Mouse (Mus musculus): ENCODE results near the gene Tapbpl. TPM values are rescaled to one million over a fixed set of nuclear protein-coding genes. Genes with fewer than 3 reads are reported as not detected.
A peak's percentile ranks its signal among the peaks of the same experiment; 100 is the strongest.

The Tapbpl gene
- polyA plus RNA-seq, 1 experiment from 2014 or later, result 3.3 TPM

GRCm38 (mm10) chr6:125190816-125191215 is 40.8 kb downstream of the Tapbpl start:
- Histone ChIP-seq H3K27ac (replicated peaks; ENCODE audit: low read depth, low read length) (peak overlapping the region; percentile 99), H3K27me3 (ENCODE audit: control insufficient read depth, insufficient read depth, low read length) (no peaks in the 10 kb centered on the region), H3K4me1 (ENCODE audit: control insufficient read depth, insufficient read depth, low read length) (peaks cover 13% of the 10 kb centered on the region; the same call in 1 of the 2 replicates), H3K36me3 (ENCODE audit: control insufficient read depth, insufficient read depth, low read length) (peaks cover 54% of the 10 kb centered on the region), H3K9me3 (ENCODE audit: control insufficient read depth, low read length) (no peaks in the 10 kb centered on the region), H3K4me3 (replicated peaks; ENCODE audit: low read depth, low read length) (peak overlapping the region; percentile 69), H3K4me2 (ENCODE audit: low read length) (peak overlapping the region; percentile 71), H3K9ac (replicated peaks; ENCODE audit: low read length) (peak overlapping the region; percentile 62)
- ATAC-seq (ENCODE audit: low FRiP score, low TSS enrichment), result no peak
- DNase-seq, result peak; percentile 14

GRCm38 (mm10) chr6:125186203-125186602 is 45.5 kb downstream of the Tapbpl start:
- H3K9ac ChIP-seq (replicated peaks; ENCODE audit: low read length), result no peak overlapping the region
- DNase-seq (no peak), ATAC-seq (ENCODE audit: low FRiP score, low TSS enrichment) (no peak)
- H3K4me2 ChIP-seq (ENCODE audit: low read length), result no peak overlapping the region
- peaks cover 81% of the 10 kb centered on the region for H3K36me3 ChIP-seq (ENCODE audit: control insufficient read depth, insufficient read depth, low read length)
- 0 out of 2 replicates have a peak, but pooled peaks cover 3% of the 10 kb centered on the region for H3K4me1 ChIP-seq (ENCODE audit: control insufficient read depth, insufficient read depth, low read length)
- H3K27me3 ChIP-seq (ENCODE audit: control insufficient read depth, insufficient read depth, low read length), result no peaks in the 10 kb centered on the region
- 95% methylated on average over 10 of the region's 10 CpGs for WGBS
- no peaks in the 10 kb centered on the region for H3K9me3 ChIP-seq (ENCODE audit: control insufficient read depth, low read length)
- no peak overlapping the region for H3K27ac ChIP-seq (replicated peaks; ENCODE audit: low read depth, low read length)
- H3K4me3 ChIP-seq (replicated peaks; ENCODE audit: low read depth, low read length), result no peak overlapping the region

- DNase-seq, result no peak
- Histone ChIP-seq H3K9ac (replicated peaks; ENCODE audit: low read length) (no peak overlapping the region), H3K9me3 (ENCODE audit: control insufficient read depth, low read length) (no peaks in the 10 kb centered on the region), H3K4me2 (ENCODE audit: low read length) (no peak overlapping the region), H3K4me1 (ENCODE audit: control insufficient read depth, insufficient read depth, low read length) (no peaks in the 10 kb centered on the region), H3K27me3 (ENCODE audit: control insufficient read depth, insufficient read depth, low read length) (no peaks in the 10 kb centered on the region), H3K36me3 (ENCODE audit: control insufficient read depth, insufficient read depth, low read length) (peaks cover 96% of the 10 kb centered on the region), H3K4me3 (replicated peaks; ENCODE audit: low read depth, low read length) (no peak overlapping the region), H3K27ac (replicated peaks; ENCODE audit: low read depth, low read length) (no peak overlapping the region)
- no peak for ATAC-seq (ENCODE audit: low FRiP score, low TSS enrichment)
- WGBS, result 63% methylated on average over 5 of the region's 5 CpGs
Observed at GRCm38 (mm10) chr6:125182133-125182532, 49.5 kb downstream of the Tapbpl start.

GRCm38 (mm10) chr6:125179601-125180000 is 52.1 kb downstream of the Tapbpl start:
- Histone ChIP-seq H3K27ac (replicated peaks; ENCODE audit: low read depth, low read length) (no peak overlapping the region), H3K4me3 (replicated peaks; ENCODE audit: low read depth, low read length) (no peak overlapping the region), H3K9me3 (ENCODE audit: control insufficient read depth, low read length) (no peaks in the 10 kb centered on the region), H3K4me2 (ENCODE audit: low read length) (no peak overlapping the region), H3K4me1 (ENCODE audit: control insufficient read depth, insufficient read depth, low read length) (no peaks in the 10 kb centered on the region), H3K36me3 (ENCODE audit: control insufficient read depth, insufficient read depth, low read length) (peaks cover 96% of the 10 kb centered on the region), H3K9ac (replicated peaks; ENCODE audit: low read length) (no peak overlapping the region), H3K27me3 (ENCODE audit: control insufficient read depth, insufficient read depth, low read length) (no peaks in the 10 kb centered on the region)
- WGBS, result 93% methylated on average over 7 of the region's 7 CpGs
- ATAC-seq (ENCODE audit: low FRiP score, low TSS enrichment), result no peak
- DNase-seq, result no peak

DNA sequence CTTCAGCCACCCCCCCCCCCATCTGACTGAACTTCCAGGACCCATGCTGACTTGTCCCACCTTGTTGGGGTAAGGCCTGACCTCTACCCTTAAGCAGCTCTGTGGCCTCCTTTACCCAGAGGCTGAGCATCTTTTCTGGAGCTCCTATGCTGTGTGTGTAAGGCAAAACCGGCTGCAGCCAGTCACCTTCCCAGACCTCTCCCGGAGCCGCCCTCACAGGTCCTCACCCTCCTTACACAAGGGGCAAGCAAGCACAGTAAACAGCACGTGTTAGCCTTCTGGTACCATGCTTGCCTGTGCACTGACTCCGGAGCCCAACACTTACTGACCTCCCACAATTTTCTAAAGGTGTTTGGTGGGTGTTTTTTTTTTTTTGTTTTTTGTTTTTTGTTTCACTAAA is 56.2 kb downstream of the Tapbpl start:
- Histone ChIP-seq H3K4me1 (ENCODE audit: control insufficient read depth, insufficient read depth, low read length) (no peaks in the 10 kb centered on the region), H3K9ac (replicated peaks; ENCODE audit: low read length) (no peak overlapping the region), H3K9me3 (ENCODE audit: control insufficient read depth, low read length) (no peaks in the 10 kb centered on the region), H3K36me3 (ENCODE audit: control insufficient read depth, insufficient read depth, low read length) (peaks cover 98% of the 10 kb centered on the region), H3K4me3 (replicated peaks; ENCODE audit: low read depth, low read length) (no peak overlapping the region), H3K4me2 (ENCODE audit: low read length) (no peak overlapping the region), H3K27ac (replicated peaks; ENCODE audit: low read depth, low read length) (no peak overlapping the region), H3K27me3 (ENCODE audit: control insufficient read depth, insufficient read depth, low read length) (no peaks in the 10 kb centered on the region)
- WGBS, result 91% methylated on average over 5 of the region's 5 CpGs
- no peak for DNase-seq
- ATAC-seq (ENCODE audit: low FRiP score, low TSS enrichment), result no peak

Small RNA genes lying within 50 kb of the gene (microRNA-seq; reads per million reads assigned to microRNA genes)
- 0.59 reads per million for gene Mir3098
- not detected for gene Mir8113

Other genes starting within 250 kb of the Tapbpl start
- gene Pianp, start 235.2 kb downstream of the Tapbpl start, polyA plus RNA-seq (2014; fragmentation: Nextera tagmentation; extraction: Ambion mirVana), result 43.2 and 57.1 TPM in 2 replicates
- 13.7 and 16.2 TPM in 2 replicates for gene Zfp384, start 222.7 kb downstream of the Tapbpl start, polyA plus RNA-seq (2014; fragmentation: Nextera tagmentation; extraction: Ambion mirVana)
- gene Ing4, start 192.1 kb downstream of the Tapbpl start, polyA plus RNA-seq (2014; fragmentation: Nextera tagmentation; extraction: Ambion mirVana), result 132 and 144 TPM in 2 replicates
- 16.3 and 16.7 TPM in 2 replicates for gene Acrbp, start 182.2 kb downstream of the Tapbpl start, polyA plus RNA-seq (2014; fragmentation: Nextera tagmentation; extraction: Ambion mirVana)
- 0.45 and 0.77 TPM in 2 replicates for gene Lpar5, start 163.9 kb downstream of the Tapbpl start, polyA plus RNA-seq (2014; fragmentation: Nextera tagmentation; extraction: Ambion mirVana)
- 70.7 and 90.6 TPM in 2 replicates for gene Chd4, start 135.9 kb downstream of the Tapbpl start, polyA plus RNA-seq (2014; fragmentation: Nextera tagmentation; extraction: Ambion mirVana)
- 42.7 and 46.3 TPM in 2 replicates for gene Nop2, start 100.0 kb downstream of the Tapbpl start, polyA plus RNA-seq (2014; fragmentation: Nextera tagmentation; extraction: Ambion mirVana)
- gene Iffo1, start 86.6 kb downstream of the Tapbpl start, polyA plus RNA-seq (2014; fragmentation: Nextera tagmentation; extraction: Ambion mirVana), result 15.8 and 18.2 TPM in 2 replicates
- gene Gapdh, start 65.4 kb downstream of the Tapbpl start, polyA plus RNA-seq (2014; fragmentation: Nextera tagmentation; extraction: Ambion mirVana), result 1,501 and 1,547 TPM in 2 replicates
- 40.6 and 50.3 TPM in 2 replicates for gene Ncapd2, start 40.2 kb downstream of the Tapbpl start, polyA plus RNA-seq (2014; fragmentation: Nextera tagmentation; extraction: Ambion mirVana)
- 128 and 141 TPM in 2 replicates for gene Mrpl51, start 40.1 kb downstream of the Tapbpl start, polyA plus RNA-seq (2014; fragmentation: Nextera tagmentation; extraction: Ambion mirVana)
- gene Vamp1, start 16.3 kb downstream of the Tapbpl start, polyA plus RNA-seq (2014; fragmentation: Nextera tagmentation; extraction: Ambion mirVana), result 5.5 and 10.6 TPM in 2 replicates
- 1.1 and 1.9 TPM in 2 replicates for gene Cd27, start 5.2 kb upstream of the Tapbpl start, polyA plus RNA-seq (2014; fragmentation: Nextera tagmentation; extraction: Ambion mirVana)
- not detected in 2 replicates for gene Tuba3a, start 54.2 kb upstream of the Tapbpl start, polyA plus RNA-seq (2014; fragmentation: Nextera tagmentation; extraction: Ambion mirVana)
- gene Ltbr, start 82.0 kb upstream of the Tapbpl start, polyA plus RNA-seq (2014; fragmentation: Nextera tagmentation; extraction: Ambion mirVana), result 10.2 and 13.9 TPM in 2 replicates
- 0.51 and 0.76 TPM in 2 replicates for gene Scnn1a, start 88.8 kb upstream of the Tapbpl start, polyA plus RNA-seq (2014; fragmentation: Nextera tagmentation; extraction: Ambion mirVana)
- 6.8 and 13.4 TPM in 2 replicates for gene Tnfrsf1a, start 117.5 kb upstream of the Tapbpl start, polyA plus RNA-seq (2014; fragmentation: Nextera tagmentation; extraction: Ambion mirVana)
- 0.08 TPM in 1 of 2 replicates, not detected in the other for gene Plekhg6, start 148.9 kb upstream of the Tapbpl start, polyA plus RNA-seq (2014; fragmentation: Nextera tagmentation; extraction: Ambion mirVana)

Data from midbrain, embryonic 14.5 days (tissue).